Mouse (Mus musculus) neural tube, embryonic 14.5 days (tissue): ENCODE measurements around the gene Mmp13. TPM values are rescaled to one million over a fixed set of nuclear protein-coding genes. Genes with fewer than 3 reads are reported as not detected.
"Not testable (repeated sequence)": the region's sequence is repeated elsewhere in the genome, so short reads cannot be mapped to it uniquely, and the experiment has no call there.

Experiments used
- ATAC-seq: fragments of 200-750 bp; cut with Nextera tagmentation; 2 replicates; pipeline ENCODE4 v1.8.0; 2017; ENCODE audit warnings: low read depth, mild to moderate bottlenecking, moderate TSS enrichment, moderate library complexity
- H3K27ac ChIP-seq: fragments of 300-500 bp; sonication (generic); 2 replicates; pipeline ENCODE4 v1.5.1; 2014; ENCODE audit warnings: low read depth, mild to moderate bottlenecking, control low read depth, low read length, moderate library complexity, mixed read lengths
- H3K27me3 ChIP-seq: fragments of 300-500 bp; sonication (generic); 2 replicates; pipeline ENCODE4 v1.6.1; 2014; ENCODE audit warnings: low read length; ENCODE audit not compliant: control insufficient read depth, insufficient read depth
- H3K36me3 ChIP-seq: fragments of 300-500 bp; sonication (generic); 2 replicates; pipeline ENCODE4 v1.6.1; 2014; ENCODE audit warnings: low read length, mixed read lengths; ENCODE audit not compliant: control insufficient read depth, insufficient read depth
- H3K4me1 ChIP-seq: fragments of 300-500 bp; sonication (generic); 2 replicates; pipeline ENCODE4 v1.6.1; 2014; ENCODE audit warnings: low read length; ENCODE audit not compliant: control insufficient read depth, insufficient read depth
- H3K4me2 ChIP-seq: fragments of 300-500 bp; sonication (generic); 2 replicates; pipeline ENCODE4 v1.6.1; 2014; ENCODE audit warnings: mild to moderate bottlenecking, low read depth, low read length, control low read depth
- H3K4me3 ChIP-seq: fragments of 300-500 bp; sonication (generic); 2 replicates; pipeline ENCODE4 v1.5.1; 2014; ENCODE audit warnings: low read depth, low read length, control low read depth, mixed read lengths
- H3K9ac ChIP-seq: fragments of 300-500 bp; sonication (generic); replicated peaks from 2 replicates; pipeline ENCODE4 v1.6.1; 2014; ENCODE audit warnings: low read depth, mild to moderate bottlenecking, control low read depth, low read length, mixed read lengths
- H3K9me3 ChIP-seq: fragments of 300-500 bp; sonication (generic); 2 replicates; pipeline ENCODE4 v1.6.1; 2016; ENCODE audit warnings: low read length; ENCODE audit not compliant: control insufficient read depth
- WGBS: fragments of 180-500 bp; shearing (Covaris S2); extraction: QIAGEN DNeasy Blood & Tissue Kit; methylation state at CpG from one replicate; pipeline ENCODE4 v1.1.7; 2014; 5-methylcytosine and 5-hydroxymethylcytosine counted together
- polyA plus RNA-seq: library from polyadenylated mRNA; unstranded; fragments of >200 nt; fragmentation: Nextera tagmentation; extraction: Ambion mirVana; gene quantifications from 2 replicates; pipeline ENCODE4 v1.2.1, GENCODE M21; 2014

Mmp13 gene
- polyA plus RNA-seq = not detected in 2 replicates

GRCm38 (mm10) chr9:7272214-7272613 is at the start of gene Mmp13:
Gene Mmp13, plus strand, starts transcription at chr9:7272514.
- Histone ChIP-seq H3K9ac (no peak within 1 kb of the TSS), H3K36me3 (no peaks in the 10 kb centered on the region), H3K4me3 (no peak within 1 kb of the TSS), H3K27ac (no peak within 1 kb of the TSS), H3K4me2 (no peak within 1 kb of the TSS), H3K9me3 (no peaks in the 10 kb centered on the region), H3K4me1 (no peaks in the 10 kb centered on the region), H3K27me3 (no peaks in the 10 kb centered on the region)
- WGBS = 83% methylated on average over 1 of the region's 1 CpGs
- no peak for ATAC-seq

GRCm38 (mm10) chr9:7238619-7239018 is 33.7 kb upstream of the Mmp13 start:
- no peaks in the 10 kb centered on the region for H3K9me3 ChIP-seq
- H3K4me3 ChIP-seq = no peak overlapping the region
- no peaks in the 10 kb centered on the region for H3K4me1 ChIP-seq
- H3K36me3 ChIP-seq = no peaks in the 10 kb centered on the region
- WGBS = 85% methylated on average over 1 of the region's 1 CpGs
- no peak for ATAC-seq
- H3K27ac ChIP-seq = no peak overlapping the region
- no peak overlapping the region for H3K9ac ChIP-seq
- no peaks in the 10 kb centered on the region for H3K27me3 ChIP-seq
- no peak overlapping the region for H3K4me2 ChIP-seq

- no peak for ATAC-seq
- no peaks in the 10 kb centered on the region for H3K27me3 ChIP-seq
- 88% methylated on average over 2 of the region's 2 CpGs for WGBS
- no peak overlapping the region for H3K27ac ChIP-seq
- H3K9me3 ChIP-seq = no peaks in the 10 kb centered on the region
- H3K9ac ChIP-seq = no peak overlapping the region
- H3K4me1 ChIP-seq = no peaks in the 10 kb centered on the region
- H3K4me2 ChIP-seq = no peak overlapping the region
- H3K4me3 ChIP-seq = no peak overlapping the region
- no peaks in the 10 kb centered on the region for H3K36me3 ChIP-seq
Measured at GRCm38 (mm10) chr9:7239967-7240366, 32.3 kb upstream of the Mmp13 start.

GRCm38 (mm10) chr9:7252797-7253654 is 19.3 kb upstream of the Mmp13 start:
- Histone ChIP-seq H3K9me3 (no peaks in the 10 kb centered on the region), H3K36me3 (no peaks in the 10 kb centered on the region), H3K27ac (no peak overlapping the region), H3K4me3 (no peak overlapping the region), H3K4me2 (no peak overlapping the region), H3K27me3 (no peaks in the 10 kb centered on the region), H3K9ac (no peak overlapping the region), H3K4me1 (no peaks in the 10 kb centered on the region)
- ATAC-seq = no peak
- WGBS = 68% methylated on average over 1 of the region's 1 CpGs

DNA sequence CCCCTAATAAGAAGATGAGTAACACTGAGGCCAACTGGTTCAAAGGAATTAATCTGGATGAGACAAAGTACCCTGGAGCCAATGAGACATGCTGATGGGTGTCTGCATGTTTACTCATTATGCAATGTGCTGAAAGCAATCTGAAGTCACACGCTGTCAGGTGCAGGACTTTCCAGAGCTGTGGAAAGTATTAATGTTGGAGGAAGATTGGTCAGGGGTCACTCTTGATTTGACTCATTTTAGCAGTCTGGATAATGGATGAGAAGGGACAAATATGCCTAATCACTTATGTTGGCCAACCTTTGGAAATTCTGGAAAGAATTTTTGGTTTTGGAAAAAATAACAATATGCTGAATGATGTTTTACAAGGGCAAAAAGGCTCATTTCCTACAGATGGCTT is 10.6 kb upstream of the Mmp13 start:
- ATAC-seq = no peak
- Histone ChIP-seq H3K36me3 (no peaks in the 10 kb centered on the region), H3K27ac (no peak overlapping the region), H3K9me3 (no peaks in the 10 kb centered on the region), H3K4me3 (no peak overlapping the region), H3K4me2 (no peak overlapping the region), H3K9ac (no peak overlapping the region), H3K27me3 (no peaks in the 10 kb centered on the region), H3K4me1 (no peaks in the 10 kb centered on the region)
- WGBS = 80% methylated on average over 1 of the region's 1 CpGs

DNA sequence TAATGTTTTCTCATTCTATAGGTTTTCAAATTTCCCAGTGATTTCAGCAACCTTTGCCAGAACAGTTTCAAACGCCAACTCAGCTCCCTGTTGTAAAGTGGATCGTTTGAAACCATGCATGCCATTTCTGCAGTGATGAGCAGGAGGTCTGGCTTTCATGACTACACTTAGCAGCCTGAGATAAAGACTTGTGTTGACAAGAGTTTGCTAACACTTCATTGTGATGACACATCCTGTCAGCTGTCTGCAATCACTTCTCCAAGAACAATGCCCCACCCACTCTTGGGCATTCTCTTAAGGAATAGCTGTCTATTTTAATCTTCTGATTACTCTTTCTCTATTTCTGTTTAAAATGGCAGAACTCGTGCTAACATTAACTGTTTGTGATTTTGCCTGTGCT is 2.2 kb upstream of the Mmp13 start:
- 70% methylated on average over 3 of the region's 3 CpGs for WGBS
- ATAC-seq = no peak
- H3K9me3 ChIP-seq = no peaks in the 10 kb centered on the region

DNA sequence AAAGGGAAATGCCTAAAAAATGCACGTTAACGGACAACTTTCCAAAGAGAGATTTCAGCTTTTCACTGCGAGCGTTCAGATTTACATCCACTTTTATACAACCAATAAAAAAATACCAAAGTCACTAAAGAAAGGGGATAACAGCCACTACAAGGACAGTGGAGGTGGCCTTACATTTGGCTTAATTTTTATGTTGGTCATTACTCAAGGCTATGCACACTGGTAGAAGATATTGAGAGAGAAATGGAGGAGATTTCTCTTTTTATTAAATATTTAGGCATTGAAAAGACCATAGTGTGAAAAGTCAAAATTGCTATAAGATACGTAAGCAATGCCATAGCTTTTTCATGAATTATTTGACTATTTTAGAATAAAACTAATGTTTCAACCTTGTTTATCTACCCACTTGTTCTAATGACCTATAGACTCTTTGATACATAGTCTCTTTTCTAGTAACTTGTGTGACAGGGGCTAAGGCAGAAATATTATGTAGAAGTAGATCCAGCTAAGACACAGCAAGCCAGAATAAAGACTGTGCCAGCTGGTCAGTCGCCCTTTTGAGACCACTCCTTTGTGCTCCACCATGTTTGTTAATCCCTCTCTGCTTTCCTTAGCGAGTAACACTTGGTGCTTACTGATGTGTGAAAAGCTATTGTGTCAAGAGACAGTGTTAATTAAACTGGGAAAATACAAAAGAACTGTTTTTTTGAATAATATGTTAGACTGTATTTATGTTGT is 10.4 kb downstream of the Mmp13 start:
- Histone ChIP-seq H3K4me3 (no peak overlapping the region), H3K4me2 (no peak overlapping the region), H3K27ac (no peak overlapping the region), H3K4me1 (no peaks in the 10 kb centered on the region), H3K27me3 (no peaks in the 10 kb centered on the region), H3K9me3 (no peaks in the 10 kb centered on the region), H3K36me3 (no peaks in the 10 kb centered on the region), H3K9ac (no peak overlapping the region)
- no peak for ATAC-seq
- 75% methylated on average over 7 of the region's 7 CpGs for WGBS

More for the DNA sequence above, 2.2 kb upstream of the Mmp13 start:
- no peak overlapping the region for H3K27ac ChIP-seq
- no peaks in the 10 kb centered on the region for H3K27me3 ChIP-seq
- H3K4me2 ChIP-seq = no peak overlapping the region
- no peaks in the 10 kb centered on the region for H3K4me1 ChIP-seq
- H3K9ac ChIP-seq = no peak overlapping the region
- H3K36me3 ChIP-seq = no peaks in the 10 kb centered on the region
- no peak overlapping the region for H3K4me3 ChIP-seq

DNA sequence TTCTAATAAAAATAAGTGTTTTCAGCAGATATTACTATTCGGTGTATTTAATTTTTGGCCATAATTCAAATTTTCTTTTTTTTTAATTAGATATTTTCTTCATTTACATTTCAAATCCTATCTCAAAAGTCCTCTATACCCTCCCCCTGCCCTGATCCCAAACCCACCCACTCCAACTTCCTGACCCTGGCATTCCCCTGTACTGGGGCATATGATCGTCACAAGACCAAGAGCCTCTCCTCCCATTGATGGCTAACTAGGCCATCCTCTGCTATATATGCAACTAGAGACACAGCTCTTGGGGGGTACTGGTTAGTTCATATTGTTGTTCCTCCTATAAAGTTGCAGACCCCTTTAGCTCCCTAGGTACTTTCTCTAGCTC is 11.0 kb downstream of the Mmp13 start:
- H3K4me3 ChIP-seq, ATAC-seq, H3K9ac ChIP-seq, H3K9me3 ChIP-seq, H3K36me3 ChIP-seq, H3K4me2 ChIP-seq, H3K27ac ChIP-seq, H3K27me3 ChIP-seq, H3K4me1 ChIP-seq: not testable (repeated sequence)
- 70% methylated on average over 2 of the region's 2 CpGs for WGBS

GRCm38 (mm10) chr9:7289501-7289900 is 17.2 kb downstream of the Mmp13 start:
- H3K9ac ChIP-seq = no peak overlapping the region
- H3K27me3 ChIP-seq = no peaks in the 10 kb centered on the region
- ATAC-seq = no peak
- no peak overlapping the region for H3K4me3 ChIP-seq
- H3K4me2 ChIP-seq = no peak overlapping the region
- no peak overlapping the region for H3K27ac ChIP-seq
- 86% methylated on average over 2 of the region's 2 CpGs for whole genome bisulfite sequencing
- H3K9me3 ChIP-seq = no peaks in the 10 kb centered on the region
- H3K4me1 ChIP-seq = no peaks in the 10 kb centered on the region
- no peaks in the 10 kb centered on the region for H3K36me3 ChIP-seq
